Mouse (Mus musculus): ENCODE measurements around the gene Rai1. TPM values are rescaled to one million over a fixed set of nuclear protein-coding genes. Genes with fewer than 3 reads are reported as not detected.

Rai1 gene
- total RNA-seq, 2 experiments from 2014 or later: 23.4 to 24.4 TPM

DNA sequence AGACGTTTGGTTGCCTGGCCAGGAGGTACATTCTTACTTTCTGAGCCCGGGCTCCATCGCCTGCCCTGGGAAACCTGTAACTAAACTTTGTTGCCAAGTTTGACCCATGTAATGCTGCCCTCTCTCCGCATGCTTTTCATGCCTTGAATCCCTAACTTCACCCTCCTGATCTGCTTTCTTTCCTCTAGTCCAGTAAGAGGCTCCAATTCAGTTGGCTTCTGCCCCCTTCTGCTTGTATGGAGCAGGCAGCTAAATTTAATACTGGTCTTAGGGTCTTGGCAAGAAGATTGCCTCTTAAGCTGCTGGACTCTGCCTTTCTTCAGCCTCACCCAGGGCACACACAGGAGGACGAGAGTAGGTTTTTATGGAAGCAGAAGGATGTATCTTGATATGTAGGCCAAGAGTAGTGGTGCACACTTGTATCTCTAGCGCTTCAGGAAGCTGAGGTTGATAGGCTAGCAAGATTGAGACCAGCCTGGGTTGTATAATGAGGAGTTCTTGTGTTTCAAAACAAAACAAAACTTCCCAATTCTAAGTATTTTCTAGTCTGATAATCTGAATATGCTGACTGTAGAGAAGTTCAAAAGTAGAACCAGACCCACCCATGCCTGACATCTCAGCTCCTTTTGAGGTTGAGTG, 10.9 kb downstream of the Rai1 start:
- DNase-seq (ENCODE audit: low spot score): no peak
- intact Hi-C loops (cut with DNase I): loop anchor here (2.0 kb wide), 1 partner anchor 61 kb away; no protein-coding TSS in a partner anchor

DNA sequence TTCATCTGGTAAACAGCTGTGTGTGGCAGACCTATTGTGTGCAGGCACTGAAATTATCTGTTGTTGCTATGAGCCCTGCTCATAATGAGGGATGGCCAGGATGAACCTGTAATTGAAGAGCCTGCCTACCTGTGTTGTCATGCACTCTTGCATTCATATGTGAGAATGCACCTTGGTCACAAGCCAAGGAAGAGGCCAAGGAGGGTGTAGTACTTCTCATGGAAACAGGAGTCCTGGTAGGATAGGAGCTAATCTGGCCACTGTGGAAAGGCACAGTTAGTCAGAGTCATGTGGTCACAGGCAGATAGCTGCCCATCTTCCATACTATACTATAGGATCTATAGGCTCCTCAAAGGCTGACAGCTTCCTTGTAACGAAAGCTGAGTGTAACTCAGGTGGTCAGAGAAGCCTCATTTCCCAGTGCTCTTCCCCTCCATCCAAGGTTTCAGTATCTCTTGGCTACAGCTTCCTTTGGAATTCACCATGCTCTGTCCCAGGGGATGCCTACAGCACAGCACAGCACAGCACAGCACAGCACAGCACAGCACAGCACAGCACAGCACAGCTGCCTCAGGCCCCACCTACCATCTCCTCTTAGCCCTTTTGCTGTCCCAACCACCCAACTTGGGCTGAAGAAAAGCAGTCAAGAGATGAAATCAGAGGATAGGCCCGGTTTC, 15.9 kb downstream of the Rai1 start:
- DNase-seq (ENCODE audit: low spot score): no peak
- intact Hi-C loops (cut with DNase I): no loop called here

DNA sequence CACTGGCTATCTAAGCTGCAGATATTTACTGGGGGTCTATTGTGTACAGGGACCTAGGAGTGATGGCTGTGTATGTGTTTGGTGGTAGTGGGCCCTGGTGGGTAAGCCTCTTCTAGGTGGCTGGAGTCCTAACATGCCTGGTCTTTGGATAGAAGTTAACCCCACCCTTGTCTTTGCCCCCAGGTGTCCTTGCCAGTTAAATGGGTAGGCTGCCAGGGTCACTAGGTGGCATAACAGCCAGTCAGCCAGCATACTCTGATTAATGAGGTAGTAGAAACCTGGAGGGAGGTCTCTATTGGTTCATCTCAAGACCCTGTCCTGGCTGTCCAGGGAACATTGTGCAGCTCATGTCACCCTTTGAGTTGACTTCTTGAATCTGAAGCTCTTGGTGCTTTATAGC, 17.8 kb downstream of the Rai1 start:
- no peak for DNase-seq (ENCODE audit: low spot score)
- intact Hi-C loops (cut with DNase I): no loop called here

DNA sequence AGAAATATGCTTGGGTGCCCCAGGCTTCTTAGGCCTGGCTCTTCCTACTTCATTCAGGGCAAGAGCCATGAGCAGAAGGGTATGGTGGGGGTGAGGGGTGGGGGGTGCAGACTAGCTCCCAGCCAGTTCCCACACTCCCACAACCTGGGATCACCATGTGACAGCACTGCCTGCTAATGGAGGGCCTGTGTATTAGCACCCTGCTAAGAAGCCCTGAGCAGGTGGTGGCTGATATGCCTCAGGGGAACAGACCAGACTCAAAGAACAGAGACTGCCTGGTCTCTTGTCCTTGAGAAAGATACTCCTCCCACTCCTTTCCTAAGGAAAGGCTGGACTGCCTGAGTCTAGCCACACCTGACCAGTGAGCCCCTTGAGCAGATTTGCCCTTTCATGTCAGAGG, 22.2 kb downstream of the Rai1 start:
- intact Hi-C loops (cut with DNase I): no loop called here
- no peak for DNase-seq (ENCODE audit: low spot score)

DNA sequence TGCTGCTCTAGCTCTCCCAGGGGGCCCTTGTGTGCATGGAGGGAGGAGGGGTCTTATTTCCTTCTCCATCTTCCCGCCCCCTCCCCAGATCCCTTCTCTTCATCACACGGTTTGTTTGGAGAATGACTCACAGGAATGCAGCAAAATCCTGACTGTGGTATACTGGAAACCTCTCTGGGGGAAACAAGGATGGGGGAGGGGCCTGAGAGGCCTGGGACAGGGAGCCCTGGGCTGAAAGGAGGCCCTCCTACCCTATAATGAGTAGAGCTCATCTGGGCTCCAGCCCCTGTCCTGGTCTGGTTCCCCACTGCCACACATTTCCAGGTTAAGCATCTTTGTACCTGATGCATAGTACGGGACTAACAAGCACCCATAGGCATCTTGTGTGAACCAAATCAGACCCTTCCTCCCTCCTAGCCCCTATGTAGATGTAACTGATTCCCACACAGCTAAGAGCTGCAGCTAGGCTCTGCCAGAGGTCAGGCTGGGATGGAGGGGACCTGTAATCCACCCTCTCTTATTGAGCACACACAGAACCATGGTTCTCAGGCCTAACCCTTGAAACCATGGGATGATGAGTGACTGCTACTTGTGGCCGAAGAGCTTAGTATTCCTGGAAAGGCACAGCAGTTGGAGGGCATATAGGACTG, 23.2 kb downstream of the Rai1 start:
- intact Hi-C loops (cut with DNase I): no loop called here
- DNase-seq (ENCODE audit: low spot score): no peak

DNA sequence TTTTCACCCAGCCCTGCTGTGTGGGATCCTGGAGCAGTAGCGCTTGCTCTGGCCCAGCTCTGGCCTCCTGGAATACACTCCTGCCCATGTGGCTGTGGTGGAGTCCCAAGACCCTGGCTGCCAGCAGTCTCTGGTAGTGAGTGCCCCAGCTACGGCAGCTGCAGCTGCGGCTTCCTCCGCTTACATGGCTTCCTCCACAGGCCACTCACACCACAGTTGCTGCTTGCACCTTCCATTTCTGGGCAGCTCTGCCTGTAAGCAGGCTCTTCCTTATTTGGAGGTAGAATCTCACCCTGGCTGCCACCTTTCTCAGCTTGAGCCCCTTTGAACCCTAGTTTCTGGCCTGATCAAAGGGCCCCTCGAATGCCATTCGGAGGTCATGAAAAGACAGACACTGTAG, 25.7 kb downstream of the Rai1 start:
- intact Hi-C loops (cut with DNase I): no loop called here
- DNase-seq (ENCODE audit: low spot score): no peak

DNA sequence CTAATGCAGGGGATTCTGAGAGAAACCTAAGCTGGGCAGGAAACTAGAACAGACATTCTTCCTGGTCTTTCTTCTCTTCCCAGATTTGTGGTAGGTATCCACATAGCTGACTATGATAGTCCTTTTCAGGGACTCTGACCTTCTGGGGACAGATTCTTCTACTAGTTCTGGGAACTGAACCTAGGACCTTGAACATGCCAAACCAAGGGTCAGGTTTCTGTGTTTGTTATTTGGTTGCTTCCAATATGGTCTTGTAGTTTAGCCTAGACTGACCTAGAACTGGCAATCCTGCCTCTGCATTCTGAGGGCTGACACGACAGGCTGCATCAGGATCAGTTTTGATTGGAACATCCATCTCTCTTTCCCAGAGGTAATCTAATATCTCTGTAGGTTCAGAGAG, 27.2 kb downstream of the Rai1 start:
- DNase-seq (ENCODE audit: low spot score): no peak
- intact Hi-C loops (cut with DNase I): no loop called here

DNA sequence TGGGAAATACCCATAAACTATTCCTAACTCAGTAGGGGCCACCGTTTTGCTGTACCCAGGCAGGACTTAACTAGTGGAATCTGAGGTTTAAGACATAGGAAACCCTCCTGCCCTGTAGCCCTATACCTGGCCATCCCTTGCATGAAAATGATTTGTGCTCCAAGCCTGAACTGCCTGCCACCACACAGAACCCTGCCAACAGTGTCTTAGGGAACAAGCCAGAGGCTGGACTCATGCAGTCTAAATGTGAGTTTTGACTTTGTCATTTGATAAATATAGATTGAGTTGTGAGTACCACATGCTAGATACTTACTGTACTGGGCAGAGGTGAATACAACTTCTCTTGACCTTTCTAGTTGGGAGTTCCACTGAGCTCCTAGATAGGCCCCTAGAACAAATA, 31.7 kb downstream of the Rai1 start:
- intact Hi-C loops (cut with DNase I): loop anchor here (5.0 kb wide), 1 partner anchor 36 kb away; no protein-coding TSS in a partner anchor
- DNase-seq (ENCODE audit: low spot score): no peak

DNA sequence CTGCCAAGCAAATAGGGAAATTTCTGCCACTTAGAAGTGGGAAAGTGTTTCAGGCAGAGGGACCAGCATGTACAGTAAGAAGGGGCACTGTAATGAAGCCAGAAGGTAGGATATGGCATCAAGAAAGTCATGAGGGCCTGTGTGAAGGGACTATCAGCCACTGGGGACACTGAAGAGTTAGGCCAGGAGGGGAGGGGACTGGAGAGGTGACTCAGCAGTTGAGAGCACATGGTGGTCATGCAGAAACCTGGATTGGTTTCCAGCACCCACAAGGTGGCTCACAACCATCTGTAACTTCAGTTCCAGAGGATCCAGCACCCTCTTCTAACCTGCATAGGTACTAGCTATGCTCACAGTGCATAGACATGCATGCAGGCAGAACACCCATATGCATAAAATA, 32.4 kb downstream of the Rai1 start:
- no peak for DNase-seq (ENCODE audit: low spot score)
- intact Hi-C loops (cut with DNase I): loop anchor here (5.0 kb wide), 1 partner anchor 35 kb away; no protein-coding TSS in a partner anchor

DNA sequence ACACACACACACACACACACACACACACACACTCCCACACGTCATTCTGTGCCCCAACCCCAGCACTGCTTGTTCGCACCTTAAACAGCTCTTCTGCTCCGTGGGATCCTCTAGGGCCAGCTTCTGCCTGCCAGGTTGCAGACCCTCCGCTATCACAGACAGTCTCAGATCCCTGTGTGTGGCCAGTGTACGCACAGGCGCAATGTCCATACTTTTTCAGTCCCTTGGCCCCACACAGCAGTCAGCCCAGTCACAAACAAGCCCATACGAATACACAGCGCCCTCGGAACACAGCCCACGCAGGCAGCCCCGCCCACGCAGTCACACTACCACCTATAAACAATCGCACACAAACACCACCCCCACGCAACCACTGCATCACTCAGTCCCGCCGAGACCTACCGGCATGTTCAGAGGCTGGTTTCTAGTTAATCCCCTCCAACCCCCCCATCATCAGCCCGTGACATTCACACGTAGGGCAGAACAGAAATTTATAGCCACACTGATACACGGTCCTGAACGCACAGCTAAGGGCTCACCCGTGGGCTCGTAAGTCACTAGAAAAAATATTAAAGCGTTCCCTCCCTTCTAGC, 34.4 kb downstream of the Rai1 start:
- no peak for DNase-seq (ENCODE audit: low spot score)
- intact Hi-C loops (cut with DNase I): loop anchor here (5.0 kb wide), 1 partner anchor 33 kb away; no protein-coding TSS in a partner anchor

DNA sequence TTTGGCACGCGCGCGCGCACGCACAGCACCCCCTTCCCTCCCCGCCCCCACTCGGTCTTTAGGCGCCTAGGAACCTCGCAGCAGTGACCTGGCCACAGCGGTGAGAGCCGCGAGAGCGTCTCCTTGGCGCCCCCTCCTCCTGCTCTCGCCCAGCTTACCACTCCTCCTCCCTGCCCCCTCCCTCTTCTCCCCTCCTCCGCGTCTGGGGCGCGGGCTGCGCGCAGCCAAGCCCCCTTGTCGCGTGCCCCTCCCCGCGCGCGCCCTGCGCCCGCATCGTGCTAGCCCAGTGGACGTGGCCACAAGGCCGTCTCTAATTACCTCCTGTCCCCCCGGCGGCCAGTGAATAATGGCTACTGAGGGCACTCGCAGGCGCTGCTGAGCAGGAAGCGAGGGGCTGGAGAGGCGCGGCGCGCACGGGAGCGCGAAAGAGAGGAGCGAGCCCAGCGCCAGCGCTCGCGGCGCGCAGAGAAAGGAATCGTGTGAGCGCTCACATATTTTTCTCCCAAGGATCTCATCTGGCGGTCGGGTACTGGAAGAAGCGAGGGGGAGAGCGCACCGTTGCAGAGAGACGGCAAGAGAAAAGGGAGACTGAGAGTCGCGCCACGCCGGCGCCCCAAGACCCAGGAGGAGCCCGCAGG, 35.0 kb downstream of the Rai1 start:
- no peak for DNase-seq (ENCODE audit: low spot score)
- intact Hi-C loops (cut with DNase I): loop anchor here (5.0 kb wide), 2 partner anchors 32 to 33 kb away; partner anchors contain the start of gene Rai1

DNA sequence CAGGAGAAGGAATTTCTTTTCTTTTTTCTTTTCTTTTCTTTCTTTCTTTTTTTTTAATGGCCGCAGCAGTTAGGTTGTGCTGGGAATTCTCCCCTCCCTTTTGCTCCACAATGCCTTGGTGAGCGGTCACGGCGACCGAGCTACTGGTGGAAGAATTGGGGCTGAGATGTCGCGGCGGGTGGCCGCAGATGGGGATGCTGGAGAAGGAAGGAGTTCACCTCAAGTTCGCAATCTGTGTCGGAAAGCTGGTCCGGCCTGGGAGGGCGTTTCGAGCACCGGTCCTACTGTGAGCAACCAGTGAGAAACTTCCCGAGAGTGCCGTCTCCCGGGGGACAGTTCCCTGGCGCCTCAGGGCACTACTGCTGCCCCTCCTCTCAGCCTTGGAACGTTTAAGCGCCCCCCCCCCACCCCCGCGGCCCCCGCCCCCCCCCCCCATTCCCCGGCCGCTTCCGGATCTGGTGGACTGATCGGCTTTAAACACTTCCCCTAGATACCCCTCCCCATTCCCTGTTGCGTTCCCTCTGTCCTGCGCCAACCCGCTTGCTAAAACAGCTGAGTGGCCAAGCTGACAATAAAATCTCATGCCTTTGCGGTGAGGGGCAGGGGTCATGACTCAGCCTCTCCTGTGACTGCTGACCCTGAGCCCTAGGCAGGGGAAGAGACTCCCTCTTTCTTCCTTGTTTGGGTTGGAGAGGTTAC, 35.9 kb downstream of the Rai1 start:
- intact Hi-C loops (cut with DNase I): loop anchor here (5.0 kb wide), 1 partner anchor 33 kb away; the partner anchor contains the start of gene Rai1
- no peak for DNase-seq (ENCODE audit: low spot score)

DNA sequence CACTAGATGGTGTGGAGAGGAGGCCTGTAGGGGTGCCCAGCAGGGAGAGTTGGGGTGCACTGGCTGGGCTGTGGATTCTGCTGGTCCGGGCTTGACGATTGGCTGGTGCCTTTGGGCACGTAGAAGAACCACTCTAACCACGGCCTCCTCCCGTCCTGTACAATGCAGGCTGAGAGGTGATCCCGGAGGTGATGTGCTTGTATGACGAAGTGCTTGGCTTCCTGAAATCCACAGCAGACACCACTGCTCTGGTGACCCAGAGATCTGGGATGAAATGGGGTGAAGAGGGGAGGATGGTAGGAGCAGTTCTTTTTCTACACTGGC, 36.4 kb downstream of the Rai1 start:
- intact Hi-C loops (cut with DNase I): loop anchor here (5.0 kb wide), 1 partner anchor 34 kb away; the partner anchor contains the start of gene Rai1
- no peak for DNase-seq (ENCODE audit: low spot score)

DNA sequence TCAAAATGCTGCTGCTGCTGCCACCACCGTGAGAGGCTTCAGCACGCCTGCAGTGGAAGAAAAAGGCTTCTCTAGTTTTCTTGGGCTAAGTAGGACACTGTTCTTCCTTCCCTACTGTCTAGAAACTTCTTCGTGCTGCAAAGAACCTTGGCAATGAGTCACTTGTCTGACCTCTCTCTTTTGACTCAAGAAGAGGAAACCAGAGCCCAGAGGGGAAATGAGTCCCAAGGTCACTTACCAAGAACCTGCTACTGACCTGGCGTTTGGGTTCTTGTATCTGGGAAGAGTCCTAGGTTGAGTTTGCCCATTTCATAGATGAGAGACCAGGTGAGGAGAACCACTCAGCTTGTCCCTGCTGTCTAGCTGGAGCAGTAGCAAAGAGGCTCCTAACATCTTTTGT, 38.3 kb downstream of the Rai1 start:
- intact Hi-C loops (cut with DNase I): loop anchor here (5.0 kb wide), 1 partner anchor 36 kb away; the partner anchor contains the start of gene Rai1
- DNase-seq (ENCODE audit: low spot score): no peak

DNA sequence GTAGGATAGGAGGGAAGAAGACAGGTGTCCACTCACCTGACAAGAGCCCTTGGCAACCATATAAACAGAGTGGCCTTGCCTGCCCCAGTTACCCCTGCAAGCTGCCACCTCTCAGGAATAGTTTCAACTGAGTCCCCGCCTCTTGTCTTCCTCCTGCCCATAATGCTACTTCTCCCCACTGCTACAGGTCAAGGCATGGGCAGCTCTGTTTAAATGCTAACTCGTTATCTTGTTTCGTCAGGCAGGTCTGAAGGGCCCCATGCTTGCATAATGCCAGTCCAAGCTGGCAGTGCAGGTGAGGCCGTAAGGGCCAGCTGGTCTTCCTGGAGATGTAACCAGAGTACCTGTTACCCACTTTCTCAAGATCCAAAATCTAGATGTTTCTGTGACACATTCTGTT, 41.4 kb downstream of the Rai1 start:
- intact Hi-C loops (cut with DNase I): no loop called here
- no peak for DNase-seq (ENCODE audit: low spot score)

DNA sequence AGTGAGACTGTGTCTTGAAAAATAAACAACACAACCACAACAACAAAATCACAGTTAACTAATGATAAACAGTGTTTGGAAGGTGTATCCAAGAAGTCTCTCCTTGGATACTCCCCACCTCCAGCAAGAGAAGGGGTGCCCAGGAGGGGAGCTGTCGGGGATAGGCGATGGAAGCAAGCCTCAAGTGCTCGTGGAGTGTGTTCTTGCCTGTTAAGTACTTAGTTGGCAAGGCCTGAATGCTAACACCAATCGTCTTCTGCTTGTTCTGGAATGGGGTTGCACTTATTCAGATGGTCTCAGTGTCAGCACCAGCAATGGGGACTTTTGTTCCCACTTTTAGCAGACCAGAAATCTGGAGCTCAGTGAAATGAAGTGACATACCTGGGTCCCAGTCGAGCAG, 43.8 kb downstream of the Rai1 start:
- intact Hi-C loops (cut with DNase I): no loop called here
- DNase-seq (ENCODE audit: low spot score): no peak

DNA sequence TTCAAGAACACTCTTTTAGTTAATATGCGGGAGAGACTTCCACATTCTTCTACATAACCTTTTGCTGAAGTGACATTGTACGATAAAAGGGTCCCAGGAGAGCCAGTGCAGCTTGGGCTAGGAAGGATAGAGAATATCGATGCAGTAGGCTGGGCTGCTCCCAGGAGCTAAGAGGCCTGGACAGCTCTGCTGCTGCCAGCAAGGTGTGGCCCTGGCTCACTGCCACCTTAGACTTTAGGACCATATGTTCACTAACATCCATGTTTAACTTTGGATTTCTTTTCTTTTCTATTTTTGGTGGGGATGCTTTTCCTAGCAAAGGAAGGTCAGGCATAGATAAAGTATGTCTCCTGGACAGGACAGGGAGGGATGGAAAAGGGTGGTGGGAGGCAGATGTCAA, 44.3 kb downstream of the Rai1 start:
- intact Hi-C loops (cut with DNase I): no loop called here
- no peak for DNase-seq (ENCODE audit: low spot score)

DNA sequence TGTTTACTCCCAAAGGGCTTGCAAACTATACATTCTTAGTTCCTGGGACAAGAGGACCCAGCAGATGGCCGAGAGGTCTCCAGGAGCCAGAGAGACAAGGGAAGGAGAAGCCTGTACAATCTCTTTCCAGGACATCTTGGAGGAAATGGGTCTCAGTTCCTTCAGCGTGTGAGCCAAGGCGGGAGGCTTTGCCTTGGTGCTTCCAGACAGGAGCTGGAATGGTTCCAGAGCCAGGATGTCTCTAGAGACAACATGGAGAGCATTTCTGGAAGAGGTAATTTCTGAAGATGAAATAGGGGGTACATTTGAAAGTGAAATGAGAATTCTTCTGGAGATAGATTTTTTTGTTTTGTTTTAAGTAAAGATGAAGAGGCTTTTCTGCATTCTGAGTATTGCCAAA, 45.9 kb downstream of the Rai1 start:
- intact Hi-C loops (cut with DNase I): no loop called here
- DNase-seq (ENCODE audit: low spot score): no peak

DNA sequence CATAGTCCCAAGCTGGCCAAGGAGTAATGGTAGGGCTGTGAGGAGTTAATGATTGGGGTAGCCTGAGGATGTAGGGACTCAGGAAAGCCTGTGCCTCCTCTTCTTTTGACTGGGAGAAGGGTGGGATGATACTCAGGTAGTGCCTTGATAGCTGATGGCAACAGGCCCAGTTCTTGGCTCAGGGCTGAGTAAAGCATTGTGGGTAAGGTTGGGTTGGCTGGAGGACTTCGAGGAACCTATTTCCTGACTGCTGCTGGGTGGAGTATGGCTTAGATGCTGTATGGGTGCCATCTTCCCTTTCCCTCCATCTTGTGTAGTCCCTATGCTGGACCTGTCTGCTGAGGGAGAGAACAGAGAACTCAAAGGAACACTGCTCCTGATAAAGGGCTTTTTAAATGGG, 47.5 kb downstream of the Rai1 start:
- DNase-seq (ENCODE audit: low spot score): no peak
- intact Hi-C loops (cut with DNase I): no loop called here

DNA sequence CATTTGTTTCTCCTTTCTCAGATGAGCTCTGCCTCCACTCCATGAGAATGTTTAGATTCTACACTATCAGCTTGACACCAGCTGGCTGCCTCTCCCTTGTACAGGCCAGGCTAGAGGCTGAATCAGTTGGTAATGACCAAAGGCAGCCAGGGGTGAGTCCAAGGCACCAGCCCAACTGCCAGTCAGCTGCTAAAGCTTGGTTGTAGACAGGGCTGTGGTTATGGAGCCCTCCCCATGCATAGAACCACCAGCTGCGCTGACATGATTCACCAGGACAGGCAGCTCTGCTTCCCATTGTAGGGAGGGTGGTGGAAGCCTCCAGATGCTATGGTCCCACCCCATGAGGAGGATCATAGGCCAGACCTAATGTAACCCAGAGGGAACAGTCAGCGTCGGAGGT, 49.1 kb downstream of the Rai1 start:
- DNase-seq (ENCODE audit: low spot score): no peak
- intact Hi-C loops (cut with DNase I): no loop called here
